Mouse (Mus musculus) G1E (cell line): ENCODE measurements around the gene Rnase12.

Experiments
- CTCF ChIP-seq: IDR thresholded peaks from 2 replicates; pipeline ENCODE4 v1.5.1; 2012; ENCODE audit warnings: low read depth, low read length, inconsistent platforms, mixed read lengths
- GATA1 ChIP-seq: IDR thresholded peaks from 2 replicates; pipeline ENCODE4 v1.6.1; 2012; ENCODE audit warnings: borderline replicate concordance, low read length, inconsistent platforms, mixed read lengths
- GATA2 ChIP-seq: IDR thresholded peaks from 2 replicates; pipeline ENCODE4 v1.6.1; 2012; ENCODE audit warnings: low read depth, low read length, inconsistent platforms, borderline replicate concordance
- POLR2AphosphoS5 ChIP-seq: IDR thresholded peaks from 2 replicates; pipeline ENCODE4 v1.6.1; 2012; ENCODE audit warnings: low read depth, low read length, inconsistent platforms; ENCODE audit not compliant: insufficient replicate concordance
- TAL1 ChIP-seq: conservative IDR thresholded peaks from 2 replicates; pipeline ENCODE4 v1.6.1; 2012; ENCODE audit warnings: low read depth, low read length, inconsistent platforms, mixed read lengths

DNA sequence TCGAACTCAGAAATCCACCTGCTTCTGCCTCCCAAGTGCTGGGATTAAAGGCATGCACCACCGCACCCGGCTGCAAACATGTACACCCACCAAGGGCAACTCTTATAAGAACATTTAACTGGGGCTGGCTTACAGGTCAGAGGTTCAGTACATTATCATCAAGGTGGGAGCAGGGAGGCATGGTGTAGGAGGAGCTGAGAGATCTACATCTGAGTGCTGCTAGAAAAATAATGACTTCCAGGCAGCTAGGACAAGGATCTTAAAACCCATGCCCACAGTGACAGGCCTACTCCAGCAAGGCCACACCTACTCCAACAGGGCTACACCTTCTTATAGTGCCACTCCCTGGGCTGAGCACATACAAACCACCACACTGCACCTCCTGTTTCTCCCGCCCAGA lies 28.4 kb upstream of the Rnase12 start:
- TF ChIP-seq GATA1 (no peak), POLR2AphosphoS5 (no peak), CTCF (no peak), TAL1 (no peak), GATA2 (no peak)
